Mouse (Mus musculus) intestine, embryonic 14.5 days (tissue): ENCODE measurements at regions not wholly inside any gene's neighbourhood (a gene's known extent, or its start where the extent isn't known, plus 50 kb on each side); places are given as distances from the start of the nearest gene placed in this dataset.

Experiments used
- ATAC-seq: fragments of 200-750 bp; cut with Nextera tagmentation; replicated peaks from 2 replicates; pipeline ENCODE4 v1.8.0; 2017; ENCODE audit warnings: low read depth, moderate number of reproducible peaks, moderate TSS enrichment, moderate library complexity; ENCODE audit not compliant: low FRiP score, low TSS enrichment
- DNase-seq: peaks from one replicate; pipeline ENCODE4 v3.0.0-alpha.2; 2018; ENCODE audit warnings: low spot score
- H3K27ac ChIP-seq: fragments of 300-500 bp; sonication (generic); 2 replicates; pipeline ENCODE4 v1.5.1; 2014; ENCODE audit warnings: low read depth, mild to moderate bottlenecking, control low read depth
- H3K27me3 ChIP-seq: fragments of 300-500 bp; sonication (generic); replicated peaks from 2 replicates; pipeline ENCODE4 v1.6.1; 2014; ENCODE audit warnings: low read length, control low read depth; ENCODE audit not compliant: control insufficient read depth, insufficient read depth
- H3K36me3 ChIP-seq: fragments of 300-500 bp; sonication (generic); 2 replicates; pipeline ENCODE4 v1.6.1; 2014; ENCODE audit warnings: low read length, control low read depth; ENCODE audit not compliant: control insufficient read depth, insufficient read depth
- H3K4me1 ChIP-seq: fragments of 300-500 bp; sonication (generic); replicated peaks from 2 replicates; pipeline ENCODE4 v1.6.1; 2014; ENCODE audit warnings: low read length, control low read depth, mixed read lengths; ENCODE audit not compliant: control insufficient read depth, insufficient read depth
- H3K4me2 ChIP-seq: fragments of 300-500 bp; sonication (generic); 2 replicates; pipeline ENCODE4 v1.6.1; 2014; ENCODE audit warnings: low read length
- H3K4me3 ChIP-seq: fragments of 300-500 bp; sonication (generic); 2 replicates; pipeline ENCODE4 v1.5.1; 2014; ENCODE audit warnings: low read depth, low read length, control low read depth, mixed read lengths
- H3K9ac ChIP-seq: fragments of 300-500 bp; sonication (generic); 2 replicates; pipeline ENCODE4 v1.6.1; 2014; ENCODE audit warnings: mild to moderate bottlenecking, low read length
- H3K9me3 ChIP-seq: fragments of 300-500 bp; sonication (generic); 2 replicates; pipeline ENCODE4 v1.6.1; 2016; ENCODE audit warnings: low read length, control low read depth; ENCODE audit not compliant: control insufficient read depth
- WGBS: fragments of 180-500 bp; shearing (Covaris S2); extraction: QIAGEN DNeasy Blood & Tissue Kit; methylation state at CpG from one replicate; pipeline ENCODE4 v1.1.7; 2014; 5-methylcytosine and 5-hydroxymethylcytosine counted together

- 68% methylated on average over 1 of the region's 1 CpGs for WGBS
- Histone ChIP-seq H3K9ac (no peak overlapping the region), H3K27ac (no peak overlapping the region)
These were observed 256.4 kb upstream of the Myo3a start for GRCm38 (mm10) chr2:21970774-21971406.

GRCm38 (mm10) chr2:21974599-21974998 is 252.7 kb upstream of the Myo3a start:
- DNase-seq (no peak), ATAC-seq (no peak)
- no peaks in the 10 kb centered on the region for H3K4me1 ChIP-seq
- H3K9ac ChIP-seq, result no peak overlapping the region
- no peak overlapping the region for H3K4me3 ChIP-seq
- no peaks in the 10 kb centered on the region for H3K36me3 ChIP-seq
- H3K27me3 ChIP-seq, result no peaks in the 10 kb centered on the region
- H3K9me3 ChIP-seq, result no peaks in the 10 kb centered on the region
- WGBS, result 85% methylated on average over 3 of the region's 3 CpGs
- H3K4me2 ChIP-seq, result no peak overlapping the region
- H3K27ac ChIP-seq, result no peak overlapping the region

More at GRCm38 (mm10) chr2:21970774-21971406, 256.4 kb upstream of the Myo3a start:
- Histone ChIP-seq H3K27me3 (no peaks in the 10 kb centered on the region), H3K9me3 (no peaks in the 10 kb centered on the region), H3K36me3 (no peaks in the 10 kb centered on the region), H3K4me1 (no peaks in the 10 kb centered on the region), H3K4me2 (no peak overlapping the region), H3K4me3 (no peak overlapping the region)
- DNase-seq (no peak), ATAC-seq (no peak)

- Histone ChIP-seq H3K27me3 (no peaks in the 10 kb centered on the region), H3K4me3 (no peak overlapping the region), H3K4me1 (no peaks in the 10 kb centered on the region), H3K4me2 (no peak overlapping the region), H3K9me3 (no peaks in the 10 kb centered on the region), H3K36me3 (no peaks in the 10 kb centered on the region), H3K9ac (no peak overlapping the region), H3K27ac (no peak overlapping the region)
- WGBS, result 36% methylated on average over 1 of the region's 1 CpGs
- no peak for DNase-seq
- ATAC-seq, result no peak
These were observed 251.8 kb upstream of the Myo3a start for GRCm38 (mm10) chr2:21975547-21975946.

- Histone ChIP-seq H3K27me3 (no peaks in the 10 kb centered on the region), H3K36me3 (no peaks in the 10 kb centered on the region), H3K4me1 (no peaks in the 10 kb centered on the region), H3K4me3 (no peak overlapping the region), H3K4me2 (no peak overlapping the region), H3K9ac (no peak overlapping the region), H3K27ac (no peak overlapping the region), H3K9me3 (no peaks in the 10 kb centered on the region)
- DNase-seq (no peak), ATAC-seq (no peak)
These were observed 251.0 kb upstream of the Myo3a start for GRCm38 (mm10) chr2:21976337-21976736.

DNA sequence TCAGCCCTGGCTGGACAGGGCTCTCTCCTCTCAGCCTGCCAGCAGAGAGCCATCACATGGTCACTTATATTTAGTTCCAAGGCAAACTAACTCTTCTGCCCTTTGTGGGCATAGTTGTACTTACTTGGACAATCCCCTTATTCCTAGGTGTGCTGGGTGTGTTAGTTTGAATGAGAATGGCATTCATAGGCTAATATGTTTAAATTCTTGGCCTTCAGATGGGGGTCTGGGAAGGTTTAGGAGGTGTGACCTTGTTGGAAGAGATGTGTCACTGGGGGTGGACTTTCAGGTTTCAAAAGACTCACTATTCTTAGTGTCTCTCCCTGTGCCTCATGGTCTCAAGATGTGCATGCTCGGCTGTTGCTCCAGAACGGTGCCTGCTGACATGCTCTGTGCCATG is 250.5 kb upstream of the Myo3a start:
- no peak overlapping the region for H3K4me3 ChIP-seq
- no peak overlapping the region for H3K9ac ChIP-seq
- no peak for ATAC-seq
- H3K36me3 ChIP-seq, result no peaks in the 10 kb centered on the region
- WGBS, result 79% methylated on average over 2 of the region's 2 CpGs
- no peak for DNase-seq
- no peak overlapping the region for H3K4me2 ChIP-seq
- H3K27me3 ChIP-seq, result no peaks in the 10 kb centered on the region
- no peak overlapping the region for H3K27ac ChIP-seq
- H3K9me3 ChIP-seq, result no peaks in the 10 kb centered on the region
- no peaks in the 10 kb centered on the region for H3K4me1 ChIP-seq

DNA sequence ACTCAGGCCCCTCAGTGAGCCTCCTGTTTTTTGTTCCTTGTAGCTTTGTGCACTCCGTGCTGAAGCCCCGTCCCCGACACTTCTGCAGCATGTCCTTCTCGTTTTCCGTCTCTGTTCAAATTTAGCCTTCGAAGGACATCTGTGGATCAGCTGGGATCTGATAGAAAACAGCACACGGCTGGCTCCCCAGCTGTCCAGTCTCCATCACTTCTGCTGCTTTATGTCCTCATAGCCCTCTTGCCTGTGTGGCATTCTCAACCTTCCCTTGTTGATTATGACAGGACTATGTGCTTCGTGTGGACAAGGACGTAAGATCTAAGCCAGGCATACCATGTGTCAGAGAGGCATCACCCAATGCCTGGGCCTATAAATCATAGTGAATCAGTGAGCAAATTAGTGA is 247.1 kb upstream of the Myo3a start:
- no peak for ATAC-seq
- no peaks in the 10 kb centered on the region for H3K4me1 ChIP-seq
- no peaks in the 10 kb centered on the region for H3K36me3 ChIP-seq
- no peak for DNase-seq
- H3K4me3 ChIP-seq, result no peak overlapping the region
- H3K9me3 ChIP-seq, result no peaks in the 10 kb centered on the region
- WGBS, result 51% methylated on average over 9 of the region's 9 CpGs
- H3K27me3 ChIP-seq, result no peaks in the 10 kb centered on the region
- no peak overlapping the region for H3K27ac ChIP-seq
- H3K4me2 ChIP-seq, result no peak overlapping the region
- no peak overlapping the region for H3K9ac ChIP-seq

GRCm38 (mm10) chr2:22024438-22024837 is 202.9 kb upstream of the Myo3a start:
- Histone ChIP-seq H3K27me3 (no peaks in the 10 kb centered on the region), H3K27ac (no peak overlapping the region), H3K4me3 (no peak overlapping the region), H3K4me1 (no peaks in the 10 kb centered on the region), H3K9me3 (no peaks in the 10 kb centered on the region), H3K36me3 (no peaks in the 10 kb centered on the region), H3K4me2 (no peak overlapping the region), H3K9ac (no peak overlapping the region)
- DNase-seq (no peak), ATAC-seq (no peak)
- WGBS, result 65% methylated on average over 2 of the region's 2 CpGs

- ATAC-seq (no peak), DNase-seq (no peak)
- Histone ChIP-seq H3K4me3 (no peak overlapping the region), H3K4me2 (no peak overlapping the region), H3K4me1 (no peaks in the 10 kb centered on the region), H3K27ac (no peak overlapping the region), H3K27me3 (no peaks in the 10 kb centered on the region), H3K36me3 (no peaks in the 10 kb centered on the region), H3K9me3 (no peaks in the 10 kb centered on the region), H3K9ac (no peak overlapping the region)
- WGBS, result 82% methylated on average over 1 of the region's 1 CpGs
These were observed 200.5 kb upstream of the Myo3a start for GRCm38 (mm10) chr2:22026794-22027193.

- WGBS, result 85% methylated on average over 1 of the region's 1 CpGs
- Histone ChIP-seq H3K9ac (no peak overlapping the region), H3K27me3 (no peaks in the 10 kb centered on the region), H3K27ac (no peak overlapping the region), H3K4me3 (no peak overlapping the region), H3K4me1 (no peaks in the 10 kb centered on the region), H3K9me3 (no peaks in the 10 kb centered on the region), H3K36me3 (no peaks in the 10 kb centered on the region), H3K4me2 (no peak overlapping the region)
- no peak for ATAC-seq
- DNase-seq, result no peak
These were observed 198.7 kb upstream of the Myo3a start for GRCm38 (mm10) chr2:22028569-22028968.
